In genomic region chr2:43738562-43739112, GRCm38 (mm10) we compare ENCODE assay signal across 12 mouse cellular contexts. TPM values are rescaled to one million over a fixed set of nuclear protein-coding genes. Genes with fewer than 3 reads are reported as not detected.
DNase-seq lines count a peak whose midpoint lies in the region; ATAC-seq and TF ChIP-seq lines count a peak whose summit lies in the region.
"Had no signal": no experiment of that assay in that cellular context is flagged by ENCODE, and none has a peak within 500 bp of the region (broad histone marks: within the 10 kb centered on the region; RNA-seq: fewer than 3 reads in every experiment).

No protein-coding gene starts in this region.

- H3K9ac ChIP-seq in lung, postnatal 0 days (replicated peaks; ENCODE audit: low read depth), result no peak overlapping the region
- H3K9ac ChIP-seq: embryonic facial prominence, embryonic 15.5 days had no signal

- peak; percentile 12 to 18 for DNase-seq in lung, adult 18-20 months
- no peak for DNase-seq in lung, postnatal 0 days (ENCODE audit: low spot score)
- DNase-seq in thymus, postnatal 0 days (ENCODE audit: low spot score), result peak; percentile 49
- no peak for DNase-seq in gastrocnemius, adult 18-20 months (ENCODE audit: low spot score)
- DNase-seq in yolk sac, embryonic 10.5 days (ENCODE audit: low spot score), result no peak
- DNase-seq: kidney, adult 11 months had no signal

- no peaks in the 10 kb centered on the region for H3K4me1 ChIP-seq in lung, postnatal 0 days (ENCODE audit: insufficient read depth, low read depth, low read length)
- H3K4me1 ChIP-seq: embryonic facial prominence, embryonic 15.5 days; midbrain, embryonic 10.5 days had no signal

- no peak for ATAC-seq in lung, postnatal 0 days
- peak; percentile 72 for ATAC-seq in activated CD4-positive, CD25-positive, alpha-beta regulatory T cell, adult 4 months
- ATAC-seq in erythroid progenitor cell, adult 5-6 weeks (replicated peaks; ENCODE audit: low FRiP score, poor library complexity, severe bottlenecking), result no peak

- no peak for TF ChIP-seq CTCF in lung, postnatal 0 days (IDR thresholded peaks at IDR 0.05)

- H3K4me2 ChIP-seq in lung, postnatal 0 days (replicated peaks; ENCODE audit: low read depth, low read length), result no peak overlapping the region
- H3K4me2 ChIP-seq: embryonic facial prominence, embryonic 15.5 days had no signal

- H3K4me3 ChIP-seq in lung, postnatal 0 days (ENCODE audit: low read depth, low read length), result no peak overlapping the region
- 0 out of 2 replicates have a peak overlapping the region, but pooled peaks have one; percentile 5 for H3K4me3 ChIP-seq in macrophage (ENCODE audit: inconsistent target)
- H3K4me3 ChIP-seq: embryonic facial prominence, embryonic 15.5 days; left cerebral cortex, adult 2 months; midbrain, embryonic 10.5 days had no signal

- no peak for TF ChIP-seq EP300 in lung, postnatal 0 days (IDR thresholded peaks at IDR 0.05)

- no peaks in the 10 kb centered on the region for H3K79me2 ChIP-seq in macrophage (ENCODE audit: inconsistent target)

- WGBS in lung, postnatal 0 days, result 81% methylated on average over 10 of the region's 10 CpGs
- WGBS in macrophage (ENCODE audit: missing documents), result 3% methylated on average over 10 of the region's 10 CpGs

- H3K27ac ChIP-seq in lung, postnatal 0 days (ENCODE audit: low read length), result no peak overlapping the region
- peak overlapping the region; percentile 79 for H3K27ac ChIP-seq in macrophage
- H3K27ac ChIP-seq: embryonic facial prominence, embryonic 15.5 days; left cerebral cortex, adult 2 months; midbrain, embryonic 10.5 days had no signal

- no peaks in the 10 kb centered on the region for H3K36me3 ChIP-seq in lung, postnatal 0 days (ENCODE audit: insufficient read depth, low read length)
- H3K36me3 ChIP-seq in macrophage (ENCODE audit: inconsistent target), result no peaks in the 10 kb centered on the region
- H3K36me3 ChIP-seq: embryonic facial prominence, embryonic 15.5 days; midbrain, embryonic 10.5 days had no signal

- no peaks in the 10 kb centered on the region for H3K27me3 ChIP-seq in lung, postnatal 0 days (replicated peaks; ENCODE audit: insufficient read depth, low read length)
- H3K27me3 ChIP-seq: embryonic facial prominence, embryonic 15.5 days had no signal

- H3K9me3 ChIP-seq in lung, postnatal 0 days (ENCODE audit: low read length), result no peaks in the 10 kb centered on the region
- H3K9me3 ChIP-seq: embryonic facial prominence, embryonic 15.5 days; midbrain, embryonic 10.5 days had no signal

RNA-seq across cellular contexts. Expression of gene Arhgap15, which starts 10.0 kb away (rescaled TPM):
- polyA plus RNA-seq in lung, postnatal 0 days (2015; fragmentation: Nextera tagmentation; extraction: Ambion mirVana), result 1.5 and 2.2 TPM in 2 replicates
- 100 to 1,000 TPM; 282 to 347 TPM for polyA plus RNA-seq in activated CD4-positive, CD25-positive, alpha-beta regulatory T cell, adult 4 months (2017; shearing (Covaris generic))
- 100 to 1,000 TPM in 24 of 26 experiments, 10 to 100 TPM in 2; 43.9 to 242 (median 191) TPM for total RNA-seq in macrophage (2018; cell fraction: chromatin; rRNA removed)
- 10 to 100 TPM; 27.6 to 64.5 (median 42.0) TPM for total RNA-seq in macrophage (2018; cell fraction: cytosol; rRNA removed)
- total RNA-seq in macrophage (2018; cell fraction: nucleus; rRNA removed), result 100 to 1,000 TPM in 14 of 26 experiments, 10 to 100 TPM in 12; 47.9 to 149 (median 105) TPM
- 12.5 to 41.0 TPM (median 22.6 TPM) in 3 replicates for polyA plus RNA-seq in macrophage (2018)
- polyA plus RNA-seq in thymus, postnatal 0 days (2015; fragmentation: Nextera tagmentation; extraction: Ambion mirVana), result 62.3 and 75.6 TPM in 2 replicates
- total RNA-seq in gastrocnemius, adult 18-20 months (2021), result under 1 TPM; 0.75 to 0.97 TPM
- total RNA-seq in erythroid progenitor cell, adult 5-6 weeks (2015; ENCODE audit: low replicate concordance), result 20.9 and 39.8 TPM in 2 replicates
- 9.7 and 21.3 TPM in 2 replicates for total RNA-seq in erythroid progenitor cell, adult 5-6 weeks (2017; ENCODE audit: low replicate concordance)

Comparison
In these comparisons a context has a peak if more than half of its experiments do, and no peak if none do; other contexts are left out.
1. DNase-seq: peak in lung, adult 18-20 months (2 of 2) and thymus, postnatal 0 days (single experiment); none in lung, postnatal 0 days (single experiment), gastrocnemius, adult 18-20 months (single experiment) and yolk sac, embryonic 10.5 days (single experiment).